Mouse (Mus musculus): ENCODE data around the gene Cdpf1.

GRCm38 (mm10) chr15:85826676-85827075 lies 15.2 kb upstream of the Cdpf1 start:
- no peak for TF ChIP-seq POLR2A (IDR thresholded peaks at IDR 0.05; ENCODE audit: low read depth, low read length)
- no peak for TF ChIP-seq CTCF (IDR thresholded peaks at IDR 0.05; ENCODE audit: extremely low read depth, insufficient read length, insufficient replicate concordance, low read depth, low read length)
